ENCODE assay signal across 9 mouse cellular contexts in the genomic region with DNA sequence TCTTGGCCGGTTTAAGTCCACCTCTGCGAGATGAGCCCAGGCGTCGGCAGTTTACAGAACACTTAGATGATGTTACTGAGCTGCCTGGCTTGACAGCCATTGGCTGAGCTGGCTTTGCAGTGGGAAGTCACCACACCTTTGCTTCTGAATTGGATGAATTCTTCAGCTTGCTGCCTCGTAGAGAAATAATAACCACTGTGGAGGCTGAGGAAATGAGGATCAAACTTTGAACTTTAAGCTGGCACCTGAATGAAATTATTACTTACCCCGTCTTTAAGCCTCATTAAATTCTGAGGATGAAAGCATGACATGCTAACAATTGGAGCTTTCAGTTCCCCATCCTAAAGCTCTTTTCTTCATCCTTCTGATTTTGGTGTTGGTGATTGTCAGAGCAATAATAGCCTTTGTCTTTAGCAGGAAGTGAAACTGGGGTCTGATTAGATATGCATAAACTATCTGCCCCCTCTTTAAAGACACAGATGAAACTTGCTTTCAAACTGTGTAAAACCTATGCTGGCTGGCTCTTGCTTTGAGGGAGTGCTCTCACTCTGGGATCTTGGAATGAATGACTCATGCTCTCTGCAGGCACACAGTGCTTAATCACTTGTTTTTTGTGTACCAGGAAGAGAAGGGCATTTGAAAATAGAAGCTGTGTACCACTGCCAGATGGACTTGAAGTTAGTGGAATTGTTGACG. TPM values are rescaled to one million over a fixed set of nuclear protein-coding genes. Genes with fewer than 3 reads are reported as not detected.
A peak's percentile ranks its signal among the peaks of the same experiment; 100 is the strongest.
DNase-seq lines count a peak whose midpoint lies in the region; ATAC-seq lines count a peak whose summit lies in the region.
"Had no signal": no experiment of that assay in that cellular context is flagged by ENCODE, and none has a peak within 500 bp of the region (broad histone marks: within the 10 kb centered on the region; RNA-seq: fewer than 3 reads in every experiment).

No protein-coding gene starts in this region.

- WGBS in embryonic facial prominence, embryonic 14.5 days: 50% methylated on average over 7 of the region's 7 CpGs
- WGBS in embryonic facial prominence, embryonic 10.5 days: 63% methylated on average over 7 of the region's 7 CpGs
- 9% methylated on average over 7 of the region's 7 CpGs for whole genome bisulfite sequencing in forebrain, embryonic 16.5 days

- no peak overlapping the region for H3K4me2 ChIP-seq in embryonic facial prominence, embryonic 14.5 days (ENCODE audit: low read depth, low read length)
- H3K4me2 ChIP-seq in forebrain, embryonic 16.5 days (ENCODE audit: low read length): no peak overlapping the region

- H3K9me3 ChIP-seq in embryonic facial prominence, embryonic 14.5 days (ENCODE audit: control insufficient read depth, low read length): no peaks in the 10 kb centered on the region
- H3K9me3 ChIP-seq in embryonic facial prominence, embryonic 10.5 days: no peaks in the 10 kb centered on the region
- H3K9me3 ChIP-seq in forebrain, embryonic 16.5 days (ENCODE audit: control insufficient read depth, low read length): no peaks in the 10 kb centered on the region
- H3K9me3 ChIP-seq: G1E had no signal

- H3K27me3 ChIP-seq in embryonic facial prominence, embryonic 14.5 days (replicated peaks; ENCODE audit: control insufficient read depth, insufficient read depth, low read length): no peaks in the 10 kb centered on the region
- H3K27me3 ChIP-seq in embryonic facial prominence, embryonic 10.5 days (replicated peaks; ENCODE audit: low read depth, poor library complexity, severe bottlenecking): no peaks in the 10 kb centered on the region
- no peaks in the 10 kb centered on the region for H3K27me3 ChIP-seq in forebrain, embryonic 16.5 days (replicated peaks; ENCODE audit: control insufficient read depth, insufficient read depth, low read length)

- H3K4me1 ChIP-seq in embryonic facial prominence, embryonic 14.5 days (ENCODE audit: control insufficient read depth, insufficient read depth, low read length): no peaks in the 10 kb centered on the region
- peaks cover 14% of the 10 kb centered on the region for H3K4me1 ChIP-seq in embryonic facial prominence, embryonic 10.5 days
- H3K4me1 ChIP-seq in forebrain, embryonic 16.5 days (replicated peaks; ENCODE audit: control insufficient read depth, insufficient read depth, low read length): peaks cover 7% of the 10 kb centered on the region

- peak; percentile 56 for DNase-seq in embryonic facial prominence, embryonic 14.5 days (ENCODE audit: low spot score)
- DNase-seq in embryonic facial prominence, embryonic 10.5 days (ENCODE audit: low spot score): no peak
- DNase-seq in urinary bladder, postnatal 14 days (ENCODE audit: low spot score): peak; percentile 30
- DNase-seq in urinary bladder, postnatal 25 days (ENCODE audit: low spot score): no peak
- peak; percentile 38 to 49 for DNase-seq in layer of hippocampus, adult 8-10 months (ENCODE audit: low spot score in 2 of 2)
- peak; percentile 86 for DNase-seq in telencephalon, adult 2 months (ENCODE audit: low read depth, low spot score)
- DNase-seq in urinary bladder, postnatal 4 days (ENCODE audit: low spot score in 2 of 2): no peak

- H3K4me3 ChIP-seq in embryonic facial prominence, embryonic 14.5 days (ENCODE audit: low read depth, low read length): no peak overlapping the region
- no peak overlapping the region for H3K4me3 ChIP-seq in embryonic facial prominence, embryonic 10.5 days
- H3K4me3 ChIP-seq in forebrain, embryonic 16.5 days (replicated peaks; ENCODE audit: low read length): no peak overlapping the region

- H3K36me3 ChIP-seq in embryonic facial prominence, embryonic 14.5 days (ENCODE audit: control insufficient read depth, insufficient read depth, low read length): no peaks in the 10 kb centered on the region
- no peaks in the 10 kb centered on the region for H3K36me3 ChIP-seq in embryonic facial prominence, embryonic 10.5 days (replicated peaks)
- no peaks in the 10 kb centered on the region for H3K36me3 ChIP-seq in forebrain, embryonic 16.5 days (ENCODE audit: control insufficient read depth, insufficient read depth)

- H3K27ac ChIP-seq in embryonic facial prominence, embryonic 14.5 days (replicated peaks; ENCODE audit: low read depth, low read length): no peak overlapping the region
- no peak overlapping the region for H3K27ac ChIP-seq in embryonic facial prominence, embryonic 10.5 days (replicated peaks)
- H3K27ac ChIP-seq in forebrain, embryonic 16.5 days (ENCODE audit: low read length): no peak overlapping the region

- no peak overlapping the region for H3K9ac ChIP-seq in embryonic facial prominence, embryonic 14.5 days (ENCODE audit: low read depth, low read length)
- H3K9ac ChIP-seq in forebrain, embryonic 16.5 days (replicated peaks; ENCODE audit: low read depth, low read length): no peak overlapping the region

- peak; percentile 30; the same call in 1 of the 2 replicates for ATAC-seq in embryonic facial prominence, embryonic 14.5 days (ENCODE audit: low read depth)
- ATAC-seq in forebrain, embryonic 16.5 days: peak; percentile 73

RNA-seq across cellular contexts. Expression of a gene that starts 11.3 kb away (rescaled TPM):
- polyA plus RNA-seq in embryonic facial prominence, embryonic 14.5 days (2014; fragmentation: Nextera tagmentation; extraction: Ambion mirVana): 20.1 and 24.1 TPM in 2 replicates
- polyA plus RNA-seq in embryonic facial prominence, embryonic 10.5 days (2016; fragmentation: Nextera tagmentation; extraction: Ambion mirVana): 32.2 and 32.9 TPM in 2 replicates
- polyA plus RNA-seq in forebrain, embryonic 16.5 days (2015; fragmentation: Nextera tagmentation; extraction: Ambion mirVana): 322 and 366 TPM in 2 replicates
- 100 to 1,000 TPM; 103 to 122 (median 117) TPM for total RNA-seq in layer of hippocampus, adult 8-10 months (2022)

Comparison
In these comparisons a context has a peak if more than half of its experiments do, and no peak if none do; other contexts are left out.
1. DNase-seq: peak in embryonic facial prominence, embryonic 14.5 days (single experiment), urinary bladder, postnatal 14 days (single experiment), layer of hippocampus, adult 8-10 months (2 of 2) and telencephalon, adult 2 months (single experiment); none in embryonic facial prominence, embryonic 10.5 days (single experiment), urinary bladder, postnatal 25 days (single experiment) and urinary bladder, postnatal 4 days (0 of 2).